Mouse (Mus musculus): ENCODE data around the gene Gm960. TPM values are rescaled to one million over a fixed set of nuclear protein-coding genes. Genes with fewer than 3 reads are reported as not detected.
"Not testable (repeated sequence)": the region's sequence is repeated elsewhere in the genome, so short reads cannot be mapped to it uniquely, and the experiment has no call there.

Gene Gm960
- polyA plus RNA-seq, 1 experiment from 2014 or later = 1.4 TPM

DNA sequence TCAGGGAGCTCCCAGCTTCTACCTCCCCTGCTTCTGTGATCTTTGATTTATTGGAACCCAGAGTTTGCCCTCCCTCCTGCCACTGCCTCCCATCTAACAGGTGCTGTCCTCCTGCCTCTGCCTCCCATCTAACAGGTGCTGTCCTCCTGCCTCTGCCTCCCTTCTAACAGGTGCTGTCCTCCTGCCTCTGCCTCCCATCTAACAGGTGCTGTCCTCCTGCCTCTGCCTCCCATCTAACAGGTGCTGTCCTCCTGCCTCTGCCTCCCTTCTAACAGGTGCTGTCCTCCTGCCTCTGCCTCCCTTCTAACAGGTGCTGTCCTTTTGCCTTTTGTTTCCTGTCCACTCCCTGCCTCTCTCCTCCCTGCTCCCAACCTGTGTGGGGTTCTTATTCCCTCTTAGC lies 111.7 kb downstream of the Gm960 start:
- not testable (repeated sequence) for H3K9ac ChIP-seq; H3K27ac ChIP-seq (replicated peaks); H3K27me3 ChIP-seq (replicated peaks); H3K9me3 ChIP-seq; ATAC-seq (ENCODE audit: extremely low read depth, insufficient number of reproducible peaks, low FRiP score, low TSS enrichment); H3K36me3 ChIP-seq; H3K4me1 ChIP-seq; H3K4me3 ChIP-seq; H3K4me2 ChIP-seq

- Histone ChIP-seq H3K9me3 (no peaks in the 10 kb centered on the region), H3K36me3 (no peaks in the 10 kb centered on the region), H3K27ac (replicated peaks) (no peak overlapping the region), H3K4me1 (no peaks in the 10 kb centered on the region), H3K9ac (no peak overlapping the region), H3K4me3 (no peak overlapping the region), H3K27me3 (replicated peaks) (no peaks in the 10 kb centered on the region), H3K4me2 (no peak overlapping the region)
- no peak for ATAC-seq (ENCODE audit: extremely low read depth, insufficient number of reproducible peaks, low FRiP score, low TSS enrichment)
- WGBS = 62% methylated on average over 2 of the region's 2 CpGs
Measured at GRCm38 (mm10) chr19:4583856-4584255, 114.6 kb downstream of the Gm960 start.

DNA sequence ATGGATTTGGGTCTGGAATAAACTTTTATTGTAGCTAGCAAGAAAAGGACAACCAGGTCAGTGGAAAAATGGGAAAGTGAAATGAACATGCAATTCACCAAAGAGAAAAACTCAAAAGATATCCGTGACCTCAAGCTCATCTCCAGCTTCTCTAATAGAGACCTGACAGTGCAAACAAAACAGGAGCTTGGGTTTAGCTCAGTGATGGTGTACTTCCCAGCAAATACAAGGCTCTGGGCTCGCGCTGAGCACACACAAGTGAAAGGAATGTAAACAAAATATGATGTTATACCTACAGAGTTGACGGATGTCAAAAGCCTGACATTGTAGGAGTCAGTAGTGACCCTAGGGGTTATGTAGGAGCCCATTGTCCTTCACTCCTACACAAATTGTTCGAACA lies 119.2 kb downstream of the Gm960 start:
- 73% methylated on average over 5 of the region's 5 CpGs for WGBS
- H3K36me3 ChIP-seq = no peaks in the 10 kb centered on the region
- ATAC-seq (ENCODE audit: extremely low read depth, insufficient number of reproducible peaks, low FRiP score, low TSS enrichment) = no peak
- no peak overlapping the region for H3K4me2 ChIP-seq
- no peak overlapping the region for H3K9ac ChIP-seq
- H3K4me1 ChIP-seq = no peaks in the 10 kb centered on the region
- no peak overlapping the region for H3K4me3 ChIP-seq
- no peaks in the 10 kb centered on the region for H3K9me3 ChIP-seq
- H3K27ac ChIP-seq (replicated peaks) = no peak overlapping the region
- H3K27me3 ChIP-seq (replicated peaks) = no peaks in the 10 kb centered on the region

- Histone ChIP-seq H3K4me2 (no peak overlapping the region), H3K27me3 (replicated peaks) (no peaks in the 10 kb centered on the region), H3K4me3 (no peak overlapping the region), H3K9me3 (no peaks in the 10 kb centered on the region), H3K9ac (no peak overlapping the region), H3K36me3 (no peaks in the 10 kb centered on the region), H3K27ac (replicated peaks) (no peak overlapping the region), H3K4me1 (no peaks in the 10 kb centered on the region)
- ATAC-seq (ENCODE audit: extremely low read depth, insufficient number of reproducible peaks, low FRiP score, low TSS enrichment) = no peak
- 58% methylated on average over 2 of the region's 2 CpGs for WGBS
Measured at GRCm38 (mm10) chr19:4578799-4579198, 119.7 kb downstream of the Gm960 start.

Small RNA genes lying within 50 kb of the gene (microRNA-seq; reads per million reads assigned to microRNA genes)
- gene Mir6986 = not detected

Other genes with a start within 250 kb of the Gm960 start
- gene Syt12, start 221.2 kb downstream of the Gm960 start, polyA plus RNA-seq (2015; fragmentation: Nextera tagmentation; extraction: Ambion mirVana) = 0.94 and 1.1 TPM in 2 replicates
- not detected in 2 replicates for gene 2010003K11Rik, start 200.1 kb downstream of the Gm960 start, polyA plus RNA-seq (2015; fragmentation: Nextera tagmentation; extraction: Ambion mirVana)
- gene Pcx, start 188.2 kb downstream of the Gm960 start, polyA plus RNA-seq (2015; fragmentation: Nextera tagmentation; extraction: Ambion mirVana) = 11.6 and 13.1 TPM in 2 replicates
- gene Lrfn4, start 83.0 kb downstream of the Gm960 start, polyA plus RNA-seq (2015; fragmentation: Nextera tagmentation; extraction: Ambion mirVana) = 3.2 and 3.8 TPM in 2 replicates
- gene Rce1, start 73.0 kb downstream of the Gm960 start, polyA plus RNA-seq (2015; fragmentation: Nextera tagmentation; extraction: Ambion mirVana) = 37.7 and 41.2 TPM in 2 replicates
- 0.16 and 0.33 TPM in 2 replicates for gene Sptbn2, start 12.5 kb upstream of the Gm960 start, polyA plus RNA-seq (2015; fragmentation: Nextera tagmentation; extraction: Ambion mirVana)
- gene Rbm4b, start 57.8 kb upstream of the Gm960 start, polyA plus RNA-seq (2015; fragmentation: Nextera tagmentation; extraction: Ambion mirVana) = 36.1 and 40.6 TPM in 2 replicates
- gene Rbm4, start 95.2 kb upstream of the Gm960 start, polyA plus RNA-seq (2015; fragmentation: Nextera tagmentation; extraction: Ambion mirVana) = 45.5 and 50.8 TPM in 2 replicates
- 21.5 and 26.8 TPM in 2 replicates for gene Gm21992, start 112.9 kb upstream of the Gm960 start, polyA plus RNA-seq (2015; fragmentation: Nextera tagmentation; extraction: Ambion mirVana)
- 48.4 and 48.6 TPM in 2 replicates for gene Rbm14, start 113.0 kb upstream of the Gm960 start, polyA plus RNA-seq (2015; fragmentation: Nextera tagmentation; extraction: Ambion mirVana)
- gene Ccs, start 140.7 kb upstream of the Gm960 start, polyA plus RNA-seq (2015; fragmentation: Nextera tagmentation; extraction: Ambion mirVana) = 40.7 and 44.1 TPM in 2 replicates
- gene Ccdc87, start 140.7 kb upstream of the Gm960 start, polyA plus RNA-seq (2015; fragmentation: Nextera tagmentation; extraction: Ambion mirVana) = 0.04 TPM in 1 of 2 replicates, not detected in the other
- gene Ctsf, start 156.5 kb upstream of the Gm960 start, polyA plus RNA-seq (2015; fragmentation: Nextera tagmentation; extraction: Ambion mirVana) = 40.5 and 42.2 TPM in 2 replicates
- 2.8 and 3.9 TPM in 2 replicates for gene Actn3, start 179.2 kb upstream of the Gm960 start, polyA plus RNA-seq (2015; fragmentation: Nextera tagmentation; extraction: Ambion mirVana)
- 8.4 and 8.6 TPM in 2 replicates for gene Zdhhc24, start 180.0 kb upstream of the Gm960 start, polyA plus RNA-seq (2015; fragmentation: Nextera tagmentation; extraction: Ambion mirVana)
- gene Bbs1, start 208.0 kb upstream of the Gm960 start, polyA plus RNA-seq (2015; fragmentation: Nextera tagmentation; extraction: Ambion mirVana) = 2.2 and 2.5 TPM in 2 replicates
- gene Dpp3, start 229.6 kb upstream of the Gm960 start, polyA plus RNA-seq (2015; fragmentation: Nextera tagmentation; extraction: Ambion mirVana) = 84.6 and 84.7 TPM in 2 replicates
- gene Peli3, start 244.5 kb upstream of the Gm960 start, polyA plus RNA-seq (2015; fragmentation: Nextera tagmentation; extraction: Ambion mirVana) = 0.99 and 1.0 TPM in 2 replicates